Mouse (Mus musculus) embryonic fibroblast, embryonic 13.5 days (primary cell): ENCODE data around the gene Osbp2. TPM values are rescaled to one million over a fixed set of nuclear protein-coding genes. Genes with fewer than 3 reads are reported as not detected.

Experiments used
- H3K27ac ChIP-seq: 2 replicates; pipeline ENCODE4 v1.5.1; 2012; ENCODE audit warnings: low read length, control low read depth, inconsistent platforms; ENCODE audit not compliant: insufficient read depth
- H3K4me1 ChIP-seq: 2 replicates; pipeline ENCODE4 v1.6.1; 2011; ENCODE audit warnings: low read length; ENCODE audit not compliant: control insufficient read depth, insufficient read depth
- H3K4me3 ChIP-seq: 2 replicates; pipeline ENCODE4 v1.5.1; 2011; ENCODE audit warnings: mild to moderate bottlenecking, control low read depth, low read length; ENCODE audit not compliant: insufficient read depth
- CTCF ChIP-seq: IDR thresholded peaks from 2 replicates; pipeline ENCODE4 v1.5.1; 2011; ENCODE audit warnings: mild to moderate bottlenecking, control low read depth, low read length, moderate library complexity, borderline replicate concordance; ENCODE audit not compliant: insufficient read depth
- POLR2A ChIP-seq: IDR thresholded peaks from 2 replicates; pipeline ENCODE4 v1.6.1; 2011; ENCODE audit warnings: low read depth, mild to moderate bottlenecking, control low read depth, low read length, moderate library complexity
- polyA plus RNA-seq: library from polyadenylated mRNA; stranded (reverse); fragments of >200 nt; gene quantifications from 2 replicates; pipeline ENCODE4 v1.2.4, GENCODE M21; 2011; ENCODE audit warnings: low read depth; ENCODE audit not compliant: missing spikeins, insufficient read length

Osbp2 gene
- polyA plus RNA-seq, 1 experiment, result 1.3 TPM

- no peak overlapping the region for H3K4me3 ChIP-seq
- TF ChIP-seq CTCF (no peak), POLR2A (no peak)
- no peaks in the 10 kb centered on the region for H3K4me1 ChIP-seq
- no peak overlapping the region for H3K27ac ChIP-seq
These were observed 121.3 kb downstream of the Osbp2 start for GRCm38 (mm10) chr11:3742449-3742848.

GRCm38 (mm10) chr11:3741183-3741582 lies 122.5 kb downstream of the Osbp2 start:
- no peak for TF ChIP-seq CTCF
- no peak for TF ChIP-seq POLR2A
- no peaks in the 10 kb centered on the region for H3K4me1 ChIP-seq
- no peak overlapping the region for H3K27ac ChIP-seq
- no peak overlapping the region for H3K4me3 ChIP-seq

- no peak for TF ChIP-seq CTCF
- TF ChIP-seq POLR2A, result no peak
- H3K27ac ChIP-seq, result no peak overlapping the region
- no peak overlapping the region for H3K4me3 ChIP-seq
- H3K4me1 ChIP-seq, result no peaks in the 10 kb centered on the region
These were observed 124.9 kb downstream of the Osbp2 start for GRCm38 (mm10) chr11:3738778-3739177.

- no peak for TF ChIP-seq CTCF
- TF ChIP-seq POLR2A, result no peak
These were observed 128.0 kb downstream of the Osbp2 start for GRCm38 (mm10) chr11:3735715-3736114.

GRCm38 (mm10) chr11:3733933-3734636 lies 129.6 kb downstream of the Osbp2 start:
- TF ChIP-seq POLR2A, result no peak
- no peak for TF ChIP-seq CTCF
- H3K27ac ChIP-seq, result no peak overlapping the region
- no peaks in the 10 kb centered on the region for H3K4me1 ChIP-seq
- H3K4me3 ChIP-seq, result no peak overlapping the region

More at GRCm38 (mm10) chr11:3735715-3736114, 128.0 kb downstream of the Osbp2 start:
- Histone ChIP-seq H3K4me3 (no peak overlapping the region), H3K4me1 (no peaks in the 10 kb centered on the region), H3K27ac (no peak overlapping the region)

GRCm38 (mm10) chr11:3731469-3731868 lies 132.2 kb downstream of the Osbp2 start:
- H3K4me1 ChIP-seq, result no peaks in the 10 kb centered on the region
- no peak overlapping the region for H3K4me3 ChIP-seq
- no peak overlapping the region for H3K27ac ChIP-seq
- no peak for TF ChIP-seq CTCF
- TF ChIP-seq POLR2A, result no peak

GRCm38 (mm10) chr11:3727438-3728105 lies 136.1 kb downstream of the Osbp2 start:
- TF ChIP-seq CTCF (no peak), POLR2A (no peak)
- Histone ChIP-seq H3K27ac (no peak overlapping the region), H3K4me3 (no peak overlapping the region), H3K4me1 (no peaks in the 10 kb centered on the region)

- Histone ChIP-seq H3K4me1 (no peaks in the 10 kb centered on the region), H3K27ac (no peak overlapping the region), H3K4me3 (no peak overlapping the region)
- TF ChIP-seq POLR2A, result no peak
- TF ChIP-seq CTCF, result no peak
These were observed 138.2 kb downstream of the Osbp2 start for GRCm38 (mm10) chr11:3725331-3726054.

- H3K4me1 ChIP-seq, result no peaks in the 10 kb centered on the region
- no peak overlapping the region for H3K4me3 ChIP-seq
- H3K27ac ChIP-seq, result no peak overlapping the region
- TF ChIP-seq POLR2A (no peak), CTCF (no peak)
These were observed 139.0 kb downstream of the Osbp2 start for GRCm38 (mm10) chr11:3724726-3725125.

GRCm38 (mm10) chr11:3723910-3724309 lies 139.8 kb downstream of the Osbp2 start:
- TF ChIP-seq CTCF, result no peak
- TF ChIP-seq POLR2A, result no peak

More at GRCm38 (mm10) chr11:3723910-3724309, 139.8 kb downstream of the Osbp2 start:
- no peaks in the 10 kb centered on the region for H3K4me1 ChIP-seq
- no peak overlapping the region for H3K4me3 ChIP-seq
- no peak overlapping the region for H3K27ac ChIP-seq
